Mouse (Mus musculus): ENCODE results near the gene Sco1. TPM values are rescaled to one million over a fixed set of nuclear protein-coding genes. Genes with fewer than 3 reads are reported as not detected.
"Not testable (repeated sequence)": the region's sequence is repeated elsewhere in the genome, so short reads cannot be mapped to it uniquely, and the experiment has no call there.

The Sco1 gene
- total RNA-seq (2014; fragmentation: Nextera tagmentation) (13.3 and 16.2 TPM in 2 replicates), total RNA-seq (2017) (34.2 and 37.8 TPM in 2 replicates)

DNA sequence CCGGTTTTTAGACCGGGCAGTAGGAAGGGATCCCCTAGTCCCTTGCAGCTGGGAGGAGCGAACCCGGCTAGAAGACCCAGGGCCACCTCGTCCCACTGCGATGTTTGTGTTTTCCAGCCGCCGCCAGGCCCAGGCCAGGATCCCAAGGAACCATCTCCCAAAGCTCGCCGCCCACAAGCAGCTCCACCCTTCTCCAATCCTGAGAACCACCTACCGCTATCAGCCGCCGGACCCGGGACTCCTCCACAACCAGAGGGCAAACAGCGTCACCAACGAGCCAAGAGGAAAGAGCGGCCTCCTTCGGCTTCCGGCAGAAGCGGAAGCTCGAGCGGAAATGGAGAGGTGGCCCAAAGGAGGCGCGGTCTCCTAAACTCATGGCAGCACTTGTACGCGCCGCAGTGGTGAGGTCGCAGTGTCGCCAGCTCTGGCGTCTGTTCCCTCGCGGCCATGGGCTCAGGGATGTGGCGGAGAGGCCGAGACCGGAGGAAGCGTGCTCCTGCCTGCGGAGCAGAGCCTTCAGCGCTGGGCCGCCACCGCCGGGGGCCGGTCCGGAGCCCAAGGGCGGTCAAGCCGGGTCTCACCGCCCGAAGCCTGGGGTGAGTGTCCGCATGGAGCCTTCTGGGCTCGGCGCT, at the start of gene Sco1, which contains the start of gene Adprm:
TSS of gene Sco1 (plus strand) at position 350 of the 632 bp plus-strand sequence.
TSS of gene Adprm (minus strand) at position 274 of the 632 bp plus-strand sequence.
- peak; percentile 92 for ATAC-seq (replicated peaks; ENCODE audit: poor library complexity, severe bottlenecking)

GRCm38 (mm10) chr11:67002911-67003310, 49.6 kb upstream of the Sco1 start:
- ATAC-seq (replicated peaks; ENCODE audit: poor library complexity, severe bottlenecking) = no peak

DNA sequence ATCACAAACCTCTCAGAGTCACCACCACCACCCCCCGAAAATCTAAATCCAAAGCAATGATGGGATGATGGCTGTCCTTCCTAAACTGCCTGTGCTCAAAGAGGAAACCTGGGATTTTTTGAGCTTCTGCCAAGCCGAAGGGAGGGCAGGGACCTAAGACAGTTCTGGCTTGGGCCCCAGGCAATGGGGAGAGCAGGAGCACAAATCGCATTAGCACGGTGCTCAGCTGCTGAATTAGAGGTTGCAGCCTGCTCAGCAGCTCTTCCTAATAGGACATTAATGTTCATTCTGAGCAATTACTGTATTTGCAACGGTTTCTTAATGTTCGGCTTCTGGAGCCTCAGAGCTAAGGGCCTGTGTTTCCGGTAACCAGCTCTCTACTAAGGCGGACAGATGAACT, 44.5 kb upstream of the Sco1 start:
- no peak for ATAC-seq (replicated peaks; ENCODE audit: poor library complexity, severe bottlenecking)

DNA sequence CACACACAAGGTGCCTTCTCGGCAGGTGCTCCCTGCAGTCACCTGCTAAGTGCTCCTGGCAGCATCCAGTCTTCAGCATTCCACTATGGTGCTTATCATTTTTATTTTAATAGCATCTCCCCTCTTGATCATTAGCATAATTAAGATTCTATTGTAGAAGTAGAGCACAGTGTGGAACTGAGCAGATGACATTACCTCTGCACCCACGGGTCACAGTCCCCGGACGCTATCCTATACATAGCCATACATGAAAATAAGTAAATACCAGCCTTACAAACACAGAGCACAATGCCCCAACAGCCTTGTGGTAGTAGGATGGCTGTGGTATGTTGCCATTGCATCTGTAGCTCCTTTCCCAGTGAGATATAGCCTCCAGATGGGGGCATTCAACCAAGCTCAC, 43.9 kb upstream of the Sco1 start:
- no peak for ATAC-seq (replicated peaks; ENCODE audit: poor library complexity, severe bottlenecking)

DNA sequence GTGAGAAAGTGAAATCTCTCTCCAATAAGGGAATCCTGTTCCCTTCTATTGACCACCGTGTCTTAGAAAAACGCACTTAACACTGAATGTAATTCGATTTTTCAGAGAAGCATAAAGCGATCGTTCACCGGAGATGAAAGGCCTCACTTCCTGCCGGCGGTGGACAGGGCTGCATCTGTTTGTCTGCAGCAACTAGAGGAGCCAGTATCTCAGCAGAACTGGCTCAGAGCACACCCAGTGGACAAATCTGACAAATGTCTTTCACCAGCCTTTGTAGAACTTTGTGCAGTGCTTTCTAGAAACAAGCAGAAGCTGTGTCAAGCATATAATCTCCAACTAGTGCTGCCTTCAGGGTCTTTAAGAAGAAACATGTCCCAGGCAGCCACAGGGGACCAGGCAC, 42.0 kb upstream of the Sco1 start:
- ATAC-seq (replicated peaks; ENCODE audit: poor library complexity, severe bottlenecking) = no peak

DNA sequence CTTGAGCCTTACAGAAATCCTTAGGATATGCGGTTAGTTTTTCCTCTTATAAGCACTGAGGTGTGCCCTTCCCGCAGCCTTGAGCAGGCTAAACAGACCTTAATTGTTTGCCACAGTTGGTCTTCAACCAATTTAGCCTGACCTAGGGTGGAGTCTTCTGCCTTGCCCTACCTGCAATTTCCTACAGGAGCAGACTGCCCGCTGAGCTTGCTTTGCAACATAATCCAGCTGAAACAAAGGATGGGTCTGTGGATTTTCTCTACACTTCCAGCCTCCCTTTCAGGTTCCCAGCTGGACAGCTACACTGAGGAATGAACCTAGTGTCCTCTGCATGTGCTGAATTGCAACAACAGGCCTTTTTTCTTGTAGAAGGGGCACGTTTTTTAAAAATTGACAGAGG, 40.8 kb upstream of the Sco1 start:
- no peak for ATAC-seq (replicated peaks; ENCODE audit: poor library complexity, severe bottlenecking)

DNA sequence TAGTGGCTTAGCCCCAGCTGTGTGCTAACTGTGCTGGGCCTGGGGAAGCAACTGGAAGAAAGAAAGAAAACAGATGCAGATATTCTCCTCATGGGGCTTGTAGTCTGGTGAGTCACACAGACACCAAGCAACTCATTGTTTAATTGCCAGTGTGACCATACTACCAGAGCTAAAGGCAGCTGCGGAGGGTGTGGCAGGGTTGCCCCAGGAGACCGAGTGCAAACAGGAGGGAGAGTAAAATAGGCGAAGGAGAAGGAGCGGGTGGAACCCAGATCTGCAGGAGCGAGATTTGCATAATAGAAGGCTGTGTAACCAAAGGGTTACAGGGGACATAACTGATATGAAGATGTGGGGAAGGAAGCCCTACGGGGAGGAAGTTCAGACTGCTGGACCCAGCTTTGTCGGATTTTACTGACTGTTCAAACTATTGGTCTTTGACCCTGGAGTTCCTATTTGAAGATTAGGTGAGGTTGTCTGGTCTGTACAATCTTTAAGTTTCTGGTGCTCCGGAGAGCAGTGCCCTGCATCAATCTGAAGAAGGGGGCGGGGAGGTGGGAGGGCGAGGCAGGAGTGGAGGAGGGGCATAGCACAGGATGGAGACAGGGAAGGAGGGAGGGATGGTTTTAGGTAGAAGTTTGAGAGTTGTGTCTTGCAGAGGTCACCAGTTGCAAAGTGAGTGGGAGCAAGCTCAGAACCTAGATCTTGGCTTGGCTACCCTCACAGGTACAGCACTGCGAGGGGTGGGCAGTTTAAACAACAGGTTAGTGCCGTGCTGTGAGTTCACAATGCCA, 34.5 kb upstream of the Sco1 start:
- ATAC-seq (replicated peaks; ENCODE audit: poor library complexity, severe bottlenecking) = no peak; the same call in 1 of the 2 replicates

DNA sequence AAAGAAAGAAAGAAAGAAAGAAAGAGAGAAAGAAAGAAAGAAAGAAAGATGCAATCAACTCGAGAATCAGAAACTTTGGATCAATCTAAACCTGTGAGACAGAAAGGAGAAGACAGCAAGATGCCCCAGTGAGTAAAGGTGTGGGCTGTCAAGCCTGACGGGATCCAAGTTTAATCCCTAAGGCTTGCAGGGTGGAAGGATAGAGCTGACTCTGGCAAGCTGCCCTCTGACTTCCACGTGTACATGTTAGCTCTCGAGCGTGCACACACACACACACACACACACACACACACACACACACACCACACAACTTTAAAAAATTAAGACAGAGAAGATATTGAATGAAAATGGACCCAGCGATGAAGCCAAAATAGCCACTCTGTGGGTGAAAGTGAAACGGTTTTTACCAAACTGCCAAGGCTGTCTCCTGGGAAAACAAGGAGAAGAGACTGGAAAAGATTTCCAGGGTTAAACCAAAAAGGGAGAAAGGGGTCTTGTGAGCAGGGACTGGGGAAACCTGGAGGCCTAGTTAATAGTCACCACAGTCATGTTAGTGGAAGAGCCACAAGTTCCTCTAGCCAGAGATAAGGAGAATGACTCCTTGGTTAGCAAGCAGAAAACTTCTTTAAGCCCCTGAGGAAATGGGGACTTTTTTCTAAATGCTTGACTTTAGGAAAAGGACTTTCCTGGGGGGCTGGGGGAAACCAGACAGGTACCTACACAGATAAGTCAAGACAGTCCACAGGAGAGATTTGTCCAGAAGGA, 32.6 kb upstream of the Sco1 start:
- ATAC-seq (replicated peaks; ENCODE audit: poor library complexity, severe bottlenecking) = no peak

GRCm38 (mm10) chr11:67020948-67021347, 31.5 kb upstream of the Sco1 start:
- peak; percentile 36 for ATAC-seq (replicated peaks; ENCODE audit: poor library complexity, severe bottlenecking)

DNA sequence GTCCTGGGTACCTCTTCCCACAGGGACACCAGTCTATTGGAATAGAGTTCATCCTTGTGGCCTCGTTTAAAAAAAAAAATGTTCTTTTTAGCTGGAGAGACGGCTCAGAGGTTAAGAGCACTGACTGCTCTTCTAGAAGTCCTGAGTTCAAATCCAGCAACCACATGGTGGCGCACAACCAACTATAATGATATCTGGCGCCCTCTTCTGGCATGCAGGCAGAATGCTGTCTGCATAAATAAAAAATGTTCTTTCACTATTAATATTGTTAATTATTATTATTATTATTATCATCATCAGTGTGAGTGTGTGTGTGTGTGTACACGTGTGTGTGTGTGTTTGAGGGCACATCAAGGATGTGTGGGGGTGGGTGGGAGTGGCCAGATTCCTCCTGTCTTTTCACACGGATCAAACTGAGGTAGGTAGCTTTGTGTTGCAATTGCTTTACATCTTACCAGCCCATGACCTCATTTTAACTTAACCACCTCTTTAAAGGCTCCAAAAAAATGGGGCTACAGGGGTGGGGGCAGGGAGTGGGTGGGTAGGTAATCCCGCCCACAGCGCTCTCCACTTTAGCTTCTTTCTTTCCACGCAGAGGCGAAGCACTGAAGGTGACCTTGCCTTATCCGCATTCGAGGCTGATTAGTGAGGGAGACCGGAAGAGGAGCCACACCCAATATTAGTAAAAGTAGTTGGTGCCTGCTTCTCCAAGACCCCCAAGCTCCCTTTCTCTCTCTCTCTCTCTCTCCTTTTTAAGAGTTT, 29.9 kb upstream of the Sco1 start:
- no peak for ATAC-seq (replicated peaks; ENCODE audit: poor library complexity, severe bottlenecking)

GRCm38 (mm10) chr11:67023191-67023590, 29.3 kb upstream of the Sco1 start:
- ATAC-seq (replicated peaks; ENCODE audit: poor library complexity, severe bottlenecking) = not testable (repeated sequence)

DNA sequence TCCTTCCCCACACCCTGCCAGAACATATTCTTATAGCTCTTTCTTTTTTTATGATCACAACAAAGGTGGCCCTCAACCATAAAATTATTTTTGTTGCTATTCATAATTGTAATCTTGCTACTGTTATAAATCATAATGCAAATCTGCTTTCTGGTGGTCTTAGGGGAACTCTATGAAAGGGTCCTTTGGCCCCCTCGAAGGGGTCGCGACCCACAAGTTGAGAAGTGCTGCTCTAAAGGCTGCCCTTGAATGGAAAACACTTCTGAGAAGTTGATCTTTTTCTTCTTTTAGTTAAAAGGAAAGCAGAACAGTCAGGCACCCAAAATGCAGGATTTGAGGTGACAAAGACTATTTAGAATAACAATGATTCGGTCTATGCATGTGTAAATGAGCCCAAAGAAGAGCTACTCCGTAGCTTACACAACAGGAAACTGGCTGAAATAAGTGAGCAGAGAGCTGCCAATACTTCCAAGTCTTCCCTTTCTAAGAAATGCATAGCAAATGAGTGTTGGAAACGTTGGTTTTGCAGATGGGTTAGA, 28.6 kb upstream of the Sco1 start:
- no peak for ATAC-seq (replicated peaks; ENCODE audit: poor library complexity, severe bottlenecking)

DNA sequence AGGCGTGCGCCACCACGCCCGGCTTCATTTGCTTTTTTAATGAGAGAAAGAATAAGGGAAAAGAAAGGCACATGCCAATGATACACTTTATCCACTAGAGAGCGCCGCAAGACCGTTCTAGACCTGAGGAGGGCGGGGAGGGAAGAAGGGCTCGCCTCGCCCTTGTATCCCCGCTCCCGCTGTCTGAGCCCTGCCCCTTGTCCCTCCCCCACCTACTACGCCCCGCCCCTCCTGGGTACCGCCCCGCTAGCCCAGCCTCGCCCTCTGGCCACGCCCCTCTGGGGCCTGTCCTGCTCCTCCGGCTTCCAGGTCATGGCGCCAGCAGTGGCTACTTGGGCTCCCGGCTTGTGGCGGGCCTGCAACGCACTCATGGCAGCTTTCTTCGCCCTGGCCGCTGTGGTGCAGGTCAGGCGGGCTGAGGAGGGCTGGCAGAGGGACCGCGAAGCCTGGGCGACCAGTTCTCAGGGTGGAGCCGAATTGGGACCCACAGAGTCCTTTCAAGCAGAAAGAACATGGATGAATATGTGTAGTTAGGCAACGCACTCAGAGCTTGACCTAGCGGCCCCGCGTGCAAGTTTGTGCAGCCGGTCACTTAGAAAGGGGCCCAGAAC, 27.5 kb upstream of the Sco1 start, which contains the start of gene Tmem220:
TSS of gene Tmem220 (plus strand) at position 288 of the 611 bp plus-strand sequence.
- peak; percentile 98 for ATAC-seq (replicated peaks; ENCODE audit: poor library complexity, severe bottlenecking)

DNA sequence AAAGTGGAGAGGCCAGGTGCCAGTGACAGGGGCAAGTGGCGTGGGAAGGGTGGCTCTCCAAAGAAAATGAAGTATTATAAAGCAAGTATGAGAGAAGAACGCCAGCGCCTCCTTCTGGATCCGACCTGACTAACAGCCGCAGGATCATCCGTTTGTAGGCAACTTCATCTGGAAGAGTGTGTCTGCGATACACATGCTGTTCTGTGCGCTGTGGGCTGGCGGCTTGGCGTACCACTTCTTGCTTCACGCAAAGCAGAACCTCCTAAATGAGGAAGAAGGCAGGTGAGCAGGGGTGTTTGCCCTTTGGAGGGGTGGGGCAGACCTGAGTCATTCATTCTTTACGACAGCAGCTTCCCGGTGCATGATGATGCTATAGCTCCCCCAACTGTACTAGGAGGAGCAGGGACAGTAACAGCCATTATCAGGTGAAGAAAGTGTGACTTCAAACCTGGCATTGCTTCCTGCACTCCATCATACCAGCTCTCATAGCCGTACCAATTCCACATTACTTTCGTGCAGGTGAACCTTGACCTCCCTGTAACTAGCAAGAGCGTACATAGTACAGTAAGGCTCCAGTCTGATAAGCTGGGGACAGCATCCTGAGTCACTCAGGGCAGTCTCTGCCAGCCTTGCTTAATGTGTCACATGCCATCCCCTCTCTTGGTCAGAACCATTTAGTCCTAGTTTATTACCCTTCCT, 21.4 kb upstream of the Sco1 start:
- ATAC-seq (replicated peaks; ENCODE audit: poor library complexity, severe bottlenecking) = peak; percentile 80

DNA sequence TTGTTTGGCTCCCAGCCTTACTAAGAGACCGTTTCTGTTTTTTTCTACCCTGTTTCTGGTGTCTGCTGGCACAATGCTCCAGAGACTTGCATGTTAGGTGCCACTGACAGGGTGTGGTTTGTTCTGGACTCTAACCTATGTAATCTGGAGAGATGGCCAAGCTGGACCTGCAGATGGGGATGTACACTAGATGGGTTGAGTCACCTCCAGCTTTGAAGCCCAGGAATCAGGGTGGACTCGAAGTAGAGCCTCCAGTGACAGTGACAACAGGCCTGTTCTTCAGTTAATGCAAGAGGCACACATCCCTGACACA, 20.9 kb upstream of the Sco1 start:
- no peak for ATAC-seq (replicated peaks; ENCODE audit: poor library complexity, severe bottlenecking)

DNA sequence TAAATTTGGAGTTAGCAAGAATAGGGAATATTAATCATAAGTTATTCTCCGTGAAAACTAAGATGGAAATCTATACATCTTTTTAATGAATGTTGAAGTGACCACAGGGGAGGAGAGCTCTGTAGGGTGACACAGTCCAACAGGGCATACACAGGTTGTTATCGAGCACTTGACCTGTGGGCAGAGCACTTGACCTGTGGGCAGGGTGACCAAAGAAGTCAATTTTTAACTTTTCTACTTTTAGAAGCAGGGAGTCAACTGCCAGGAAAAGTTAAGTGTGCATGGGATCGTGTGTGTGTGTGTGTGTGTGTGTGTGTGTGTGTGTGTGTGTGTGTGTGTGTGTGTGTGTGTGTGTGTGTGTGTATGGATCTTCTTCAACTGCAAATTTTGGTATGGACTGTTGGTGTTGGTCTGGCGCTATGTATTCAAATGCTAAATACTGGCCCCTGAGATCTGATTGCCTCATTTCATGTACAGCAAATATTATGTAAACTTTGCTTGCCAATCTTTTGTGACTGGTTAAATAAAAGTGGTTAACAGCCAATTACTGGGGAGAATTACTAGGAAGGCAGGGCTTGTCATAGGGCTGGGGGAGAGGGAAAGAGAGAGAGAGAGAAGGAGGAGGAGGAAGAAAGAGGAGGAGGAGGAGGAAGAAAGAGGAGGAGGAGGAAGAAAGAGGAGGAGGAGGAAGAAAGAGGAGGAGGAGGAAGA, 17.5 kb upstream of the Sco1 start:
- ATAC-seq (replicated peaks; ENCODE audit: poor library complexity, severe bottlenecking) = no peak

GRCm38 (mm10) chr11:67036229-67036628, 16.2 kb upstream of the Sco1 start:
- no peak for ATAC-seq (replicated peaks; ENCODE audit: poor library complexity, severe bottlenecking)

GRCm38 (mm10) chr11:67036892-67037291, 15.6 kb upstream of the Sco1 start:
- no peak for ATAC-seq (replicated peaks; ENCODE audit: poor library complexity, severe bottlenecking)

Measured in granulocyte monocyte progenitor cell, adult 5-6 weeks (primary cell).